Mouse (Mus musculus) adrenal gland, adult 2 months (tissue): ENCODE data around the gene Flot1. TPM values are rescaled to one million over a fixed set of nuclear protein-coding genes. Genes with fewer than 3 reads are reported as not detected.
A peak's percentile ranks its signal among the peaks of the same experiment; 100 is the strongest.
"Not testable (repeated sequence)": the region's sequence is repeated elsewhere in the genome, so short reads cannot be mapped to it uniquely, and the experiment has no call there.

ENCODE experiments used
- DNase-seq: peaks from one replicate; pipeline ENCODE4 v3.0.0; 2021
- polyA plus RNA-seq: library from polyadenylated mRNA; depleted of rRNA; stranded (reverse); fragments of >200 nt; gene quantifications from 2 replicates; pipeline ENCODE4 v1.2.3, GENCODE M21; 2012
- total RNA-seq, 2 experiments: library from RNA; stranded (reverse); gene quantifications; 2 replicates each; pipeline ENCODE4 v1.2.3; 2021

The Flot1 gene
- total and polyA plus RNA-seq, 3 experiments = 59.0 to 74.4 (median 66.2) TPM

DNA sequence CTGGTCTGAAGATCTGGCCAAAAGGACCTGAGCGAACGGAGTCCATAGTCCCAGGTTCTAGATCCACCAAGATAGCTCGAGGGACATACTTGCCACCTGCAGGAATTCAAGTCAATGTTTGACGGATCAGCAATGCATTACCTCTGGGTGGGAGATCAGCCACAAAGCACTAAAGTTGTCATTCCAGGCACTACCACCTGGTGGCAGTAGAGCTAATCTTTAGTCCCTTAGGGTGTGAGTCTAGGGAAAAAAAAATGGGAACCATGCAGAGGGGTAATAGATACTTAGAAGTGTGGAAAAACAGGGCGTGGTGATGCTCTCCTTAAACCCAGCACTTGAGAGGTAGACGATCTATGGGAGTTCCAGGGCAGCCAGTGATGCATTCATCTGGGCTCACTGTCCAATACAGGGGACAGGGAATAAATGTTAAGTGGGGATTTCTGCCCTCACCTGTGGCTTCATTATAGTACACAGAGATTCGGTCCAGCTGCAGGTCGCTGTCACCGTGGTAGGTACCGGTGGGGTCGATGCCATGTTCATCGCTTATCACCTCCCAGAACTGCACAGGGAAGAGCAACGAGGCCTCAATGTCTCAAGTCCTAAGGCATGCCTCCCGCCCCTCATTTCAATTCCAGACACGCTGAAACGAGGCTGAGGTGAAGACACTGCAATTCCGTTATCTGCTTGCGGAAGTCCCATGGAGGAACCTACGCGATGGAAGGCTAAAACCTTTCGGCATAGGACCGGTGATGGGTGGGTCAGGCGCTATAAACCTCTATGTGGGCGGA is 13.3 kb downstream of the Flot1 start:
- DNase-seq = peak; percentile 81

DNA sequence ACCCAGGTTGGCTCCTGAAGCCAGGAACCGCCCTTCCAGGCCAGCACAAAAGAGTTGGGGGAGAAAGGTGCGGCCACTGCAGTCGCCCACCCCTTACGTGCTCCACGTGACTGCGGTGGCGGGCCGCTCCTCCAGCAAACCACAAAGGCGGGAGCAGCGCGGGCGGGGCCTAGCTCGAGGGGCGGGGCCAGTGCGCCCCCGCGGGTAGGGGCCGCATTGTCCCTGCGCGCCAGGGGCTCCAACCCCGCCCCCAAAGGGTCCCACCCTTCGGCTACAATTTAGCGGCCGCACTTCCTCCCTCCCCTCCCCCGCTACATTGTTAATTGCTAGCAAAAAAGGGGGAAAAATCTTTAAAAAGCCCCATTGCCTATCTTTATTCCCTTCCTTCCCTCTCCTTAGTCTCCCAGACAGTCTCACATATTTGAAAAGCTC is 14.0 kb downstream of the Flot1 start:
- DNase-seq = peak; percentile 90

DNA sequence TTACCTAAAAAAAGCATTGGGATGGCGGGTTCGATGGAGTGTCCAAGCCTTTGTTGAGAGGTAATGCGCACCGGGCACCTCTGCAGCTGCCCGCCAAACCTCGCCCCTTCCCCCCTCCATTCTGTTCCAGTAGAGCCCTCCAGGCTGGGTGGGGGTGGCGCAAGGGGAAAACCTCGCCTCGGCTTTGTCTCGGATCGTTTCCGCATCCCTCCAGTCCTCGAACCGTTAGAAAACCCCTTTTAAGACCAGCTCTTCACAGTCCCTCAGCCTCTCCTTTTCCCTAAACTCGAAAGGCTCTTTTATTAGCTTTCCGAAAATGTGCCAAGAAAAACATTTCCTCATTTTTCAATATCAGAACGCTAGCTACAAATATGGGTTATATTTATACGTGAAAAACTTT is 14.5 kb downstream of the Flot1 start:
- peak; percentile 64 for DNase-seq

DNA sequence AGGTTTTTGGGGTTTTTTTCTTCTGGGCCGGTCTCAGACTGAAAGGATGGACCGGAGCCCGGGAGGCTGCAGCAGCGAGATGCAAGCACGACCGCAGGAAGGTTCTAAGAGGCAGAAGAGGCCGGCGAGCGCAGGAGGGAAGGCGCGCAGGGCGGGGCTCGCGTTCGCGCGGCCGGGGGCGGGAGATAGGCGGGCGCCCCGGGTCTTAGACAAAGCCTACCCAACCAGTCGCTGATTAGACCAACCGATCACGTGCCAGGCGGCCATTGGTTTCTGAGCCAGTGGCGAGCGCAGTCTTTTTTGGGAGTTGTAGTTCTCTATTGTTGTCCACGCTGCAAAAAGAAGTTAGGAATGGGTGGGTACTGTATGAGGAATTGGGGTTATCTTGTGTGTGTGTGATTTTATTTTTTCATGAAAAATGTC is 15.1 kb downstream of the Flot1 start, which contains the start of gene Tubb5:
Gene Tubb5 (minus strand): TSS at position 185 of the 423 bp plus-strand sequence.
- peak; percentile 97 for DNase-seq

DNA sequence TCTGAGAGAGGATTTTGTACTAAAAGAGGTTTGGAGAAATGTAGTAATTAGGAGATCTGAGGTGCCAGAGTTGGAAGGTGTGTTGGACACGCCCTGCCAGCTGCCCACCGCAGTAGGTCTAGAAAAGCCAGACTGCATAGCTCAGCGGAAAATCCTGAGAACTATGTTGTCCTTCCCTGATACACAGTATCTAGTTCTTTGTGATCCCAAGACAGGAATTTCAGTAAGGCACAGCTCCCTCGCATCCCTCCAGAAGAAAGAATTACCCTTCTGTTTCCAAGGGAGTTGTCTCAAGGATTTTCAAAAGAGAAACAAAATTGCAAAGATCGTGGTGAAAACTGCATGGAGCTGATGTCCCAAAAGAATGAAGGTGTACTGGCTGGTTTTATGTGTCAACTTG is 15.5 kb downstream of the Flot1 start:
- DNase-seq = no peak

DNA sequence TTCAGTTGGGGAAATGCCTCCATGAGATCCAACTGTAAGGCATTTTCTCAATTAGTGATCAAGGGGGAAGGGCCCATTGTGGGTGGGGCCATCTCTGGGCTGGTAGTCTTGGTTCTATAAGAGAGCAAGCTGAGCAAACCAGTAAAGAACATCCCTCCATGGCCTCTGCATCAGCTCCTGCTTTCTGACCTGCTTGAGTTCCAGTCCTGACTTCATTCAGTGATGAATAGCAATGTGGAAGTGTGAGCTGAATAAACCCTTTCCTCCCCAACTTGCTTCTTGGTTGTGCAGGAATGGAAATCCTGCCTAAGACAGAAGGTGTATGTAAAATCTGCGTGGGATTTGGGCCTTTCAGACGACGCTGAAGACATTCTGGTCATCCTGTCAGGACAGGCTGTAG is 16.0 kb downstream of the Flot1 start:
- not testable (repeated sequence) for DNase-seq

DNA sequence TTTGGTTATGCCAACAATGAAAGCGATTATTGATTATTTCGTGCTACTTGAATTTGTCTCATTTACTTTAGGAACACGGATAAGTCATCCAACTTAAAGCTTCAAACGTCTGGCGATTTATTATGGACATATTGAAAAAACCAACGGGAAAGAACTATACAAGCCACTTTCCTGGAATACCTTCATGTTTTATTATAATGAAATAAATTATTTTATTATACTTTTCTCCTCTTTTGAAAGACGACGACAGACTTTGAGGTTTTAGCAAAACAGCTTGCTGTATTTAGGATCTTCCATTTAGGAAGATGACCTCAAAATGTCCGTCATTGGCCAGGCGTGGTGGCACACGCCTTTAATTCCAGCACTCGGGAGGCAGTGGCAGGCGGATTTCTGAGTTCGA is 17.5 kb downstream of the Flot1 start:
- no peak for DNase-seq

DNA sequence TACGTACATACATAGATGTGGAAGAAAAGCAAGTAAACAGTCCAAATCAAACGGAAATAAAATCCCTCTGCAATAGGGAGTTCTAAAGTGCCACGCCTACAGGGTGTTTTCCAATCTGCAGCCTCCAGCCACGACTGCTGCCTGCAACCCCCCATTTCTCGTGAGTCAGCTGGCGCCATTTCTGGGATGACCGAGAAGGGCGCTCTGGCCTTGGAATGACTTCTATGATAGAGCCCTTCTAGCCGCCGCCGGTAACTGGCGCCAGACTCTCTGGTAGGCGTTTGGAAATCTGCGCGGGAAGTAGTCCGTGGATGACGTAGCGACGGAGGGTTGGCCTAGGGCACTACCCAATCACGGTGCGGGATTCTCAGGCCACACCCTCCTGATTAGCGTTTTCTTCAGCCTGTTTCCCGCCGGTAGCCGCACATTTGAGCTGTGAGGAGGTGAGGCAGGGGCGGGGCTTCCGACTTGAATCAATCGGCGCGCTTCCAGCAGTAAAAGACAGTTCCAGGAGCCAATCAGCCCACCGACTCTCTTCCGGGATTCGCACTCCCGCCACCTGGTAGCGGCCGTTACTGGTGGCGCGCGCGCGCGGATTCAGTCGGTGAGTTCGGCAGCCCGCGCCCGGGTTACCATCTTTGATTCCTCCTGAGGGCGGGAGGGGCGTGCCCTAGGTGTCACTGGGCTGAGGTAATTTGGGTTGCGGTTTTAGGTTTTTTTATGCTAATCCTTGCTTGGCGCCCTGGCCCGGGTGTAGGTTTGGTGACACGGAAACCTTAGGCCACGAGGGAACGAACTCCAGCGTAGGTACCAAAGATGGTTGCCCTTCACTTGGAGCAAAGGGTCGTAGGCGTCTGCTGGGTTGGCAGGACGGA is 18.3 kb downstream of the Flot1 start, which contains the start of gene Mdc1:
Gene Mdc1 (plus strand): TSS at position 440 of the 875 bp plus-strand sequence.
- DNase-seq = peak; percentile 99

DNA sequence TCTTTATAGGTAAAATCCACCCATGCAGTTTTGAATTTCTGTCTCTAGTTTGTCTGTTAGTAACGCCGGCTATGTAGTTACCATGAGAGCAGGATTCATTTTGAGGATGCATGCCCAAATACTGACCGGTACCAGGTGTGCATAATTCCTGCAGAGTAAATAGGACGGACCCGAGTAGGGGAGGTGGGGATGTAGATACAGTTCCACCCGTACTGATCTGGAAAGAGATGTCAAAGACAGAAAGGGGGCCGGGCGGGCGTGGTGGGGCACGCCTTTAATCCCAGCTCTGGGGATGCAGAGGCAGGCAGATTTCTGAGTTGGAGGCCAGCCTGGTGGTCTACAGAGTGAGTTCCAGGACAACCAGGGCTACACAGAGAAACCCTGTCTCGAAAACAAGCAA is 19.0 kb downstream of the Flot1 start:
- DNase-seq = no peak

DNA sequence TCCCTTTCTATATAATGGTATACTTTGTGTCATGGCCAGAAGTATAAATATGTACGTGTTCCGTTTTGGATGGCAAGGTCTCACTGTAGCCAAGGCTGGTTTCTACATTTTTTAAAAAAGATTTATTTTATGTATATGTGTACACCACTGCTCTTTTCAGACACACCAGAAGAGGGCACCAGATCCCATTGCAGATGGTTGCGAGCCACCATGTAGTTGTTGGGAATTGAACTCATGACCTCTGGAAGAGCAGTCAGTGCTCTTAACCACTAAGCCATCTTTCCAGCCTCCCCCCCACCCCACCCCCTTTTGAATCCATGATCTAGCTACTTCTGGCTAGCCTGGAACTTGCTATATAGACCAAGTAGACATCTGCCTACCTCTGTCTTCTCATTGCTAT is 20.5 kb downstream of the Flot1 start:
- DNase-seq = no peak

DNA sequence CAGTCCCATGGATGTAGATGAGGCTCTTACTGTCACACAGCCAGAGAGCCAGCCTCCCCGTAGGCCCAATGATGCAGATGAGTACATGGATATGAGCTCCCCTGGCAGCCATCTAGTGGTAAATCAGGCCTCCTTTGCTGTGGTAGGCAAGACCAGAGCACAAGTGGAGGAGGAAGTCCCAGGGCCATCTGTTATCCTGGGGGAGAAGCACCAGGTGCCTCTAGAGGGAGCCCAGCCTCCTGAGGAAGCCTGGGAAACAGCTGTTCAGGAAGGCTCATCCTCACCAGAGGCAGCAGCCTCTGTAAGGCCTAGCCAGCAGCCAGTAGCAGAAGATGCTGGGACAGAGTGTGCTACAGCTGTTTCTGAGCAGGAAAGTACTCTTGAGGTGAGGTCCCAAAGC is 25.1 kb downstream of the Flot1 start:
- no peak for DNase-seq

DNA sequence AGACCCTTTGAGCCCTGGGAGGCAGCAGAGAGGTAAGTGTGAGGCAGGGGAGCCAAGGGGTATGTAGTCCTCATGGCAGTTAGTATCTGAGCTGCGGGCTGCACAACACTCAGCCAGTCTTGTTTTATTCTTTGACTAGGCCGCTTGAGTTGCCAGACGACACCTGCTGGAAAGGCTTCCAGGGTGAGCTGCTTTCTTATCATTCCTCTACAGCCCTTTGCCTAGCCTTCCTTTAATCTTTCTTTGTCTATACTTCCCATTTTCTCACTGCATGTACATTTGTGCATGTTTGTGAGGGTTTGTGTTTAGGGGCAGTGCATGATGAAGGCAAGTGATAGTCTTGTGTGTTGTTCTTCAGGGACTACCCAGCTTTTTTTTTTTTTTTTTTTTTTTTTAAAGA is 27.9 kb downstream of the Flot1 start:
- DNase-seq = no peak

DNA sequence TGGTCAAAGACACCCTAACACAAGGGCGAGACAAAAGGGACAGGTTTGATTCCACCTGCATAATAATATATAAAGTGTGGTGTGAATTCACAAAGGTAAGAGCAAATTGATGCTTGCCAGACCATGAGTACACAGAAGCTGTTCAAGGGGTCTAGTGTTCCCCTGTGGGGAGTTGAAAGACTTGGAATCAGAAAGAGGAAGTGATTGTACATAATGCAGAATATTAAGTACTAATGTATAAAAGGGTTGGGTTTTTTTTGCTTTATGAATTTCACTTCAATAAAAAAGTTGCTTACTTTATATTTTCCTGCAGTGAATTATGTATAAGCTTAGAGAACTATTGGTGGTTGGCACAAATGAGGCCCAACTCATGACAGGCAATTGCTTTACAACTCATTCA is 36.3 kb downstream of the Flot1 start:
- DNase-seq = no peak

DNA sequence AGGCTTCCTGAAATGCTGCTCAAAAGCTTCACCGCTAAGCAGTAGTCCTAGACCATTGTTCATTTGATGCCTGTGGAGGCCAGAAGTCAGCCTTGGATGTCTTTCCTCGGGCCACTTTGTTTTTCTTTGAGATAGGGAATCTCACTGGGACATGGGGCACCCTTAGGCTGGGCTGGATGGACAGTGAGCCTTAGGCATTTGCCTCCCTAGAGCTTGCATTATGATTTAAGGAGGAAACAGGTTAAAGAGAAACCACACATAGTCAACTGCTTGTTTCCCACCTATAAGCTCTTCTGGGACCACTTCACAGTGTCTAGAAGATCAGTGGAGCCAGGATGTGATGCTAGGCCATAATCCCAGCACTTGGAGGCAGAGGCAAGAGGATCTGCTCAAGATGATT is 36.8 kb downstream of the Flot1 start:
- no peak for DNase-seq

DNA sequence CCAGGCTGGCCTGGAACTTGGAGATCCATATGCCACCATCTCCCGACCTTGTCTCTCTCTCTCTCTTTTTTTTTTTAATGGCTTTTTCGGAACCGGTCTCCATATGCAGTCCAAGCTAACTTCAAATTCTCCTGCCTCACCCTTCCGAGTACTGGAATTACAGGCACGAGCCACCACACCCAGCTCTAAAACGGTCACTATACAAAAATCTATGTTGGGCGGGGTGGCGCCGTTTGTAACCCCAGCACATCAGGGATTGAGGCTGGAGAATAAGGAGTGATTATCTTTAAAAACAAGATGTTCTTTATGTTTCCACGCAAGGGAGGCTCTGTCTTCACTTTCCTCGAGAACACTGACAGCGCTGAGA is 37.8 kb downstream of the Flot1 start:
- DNase-seq = no peak

DNA sequence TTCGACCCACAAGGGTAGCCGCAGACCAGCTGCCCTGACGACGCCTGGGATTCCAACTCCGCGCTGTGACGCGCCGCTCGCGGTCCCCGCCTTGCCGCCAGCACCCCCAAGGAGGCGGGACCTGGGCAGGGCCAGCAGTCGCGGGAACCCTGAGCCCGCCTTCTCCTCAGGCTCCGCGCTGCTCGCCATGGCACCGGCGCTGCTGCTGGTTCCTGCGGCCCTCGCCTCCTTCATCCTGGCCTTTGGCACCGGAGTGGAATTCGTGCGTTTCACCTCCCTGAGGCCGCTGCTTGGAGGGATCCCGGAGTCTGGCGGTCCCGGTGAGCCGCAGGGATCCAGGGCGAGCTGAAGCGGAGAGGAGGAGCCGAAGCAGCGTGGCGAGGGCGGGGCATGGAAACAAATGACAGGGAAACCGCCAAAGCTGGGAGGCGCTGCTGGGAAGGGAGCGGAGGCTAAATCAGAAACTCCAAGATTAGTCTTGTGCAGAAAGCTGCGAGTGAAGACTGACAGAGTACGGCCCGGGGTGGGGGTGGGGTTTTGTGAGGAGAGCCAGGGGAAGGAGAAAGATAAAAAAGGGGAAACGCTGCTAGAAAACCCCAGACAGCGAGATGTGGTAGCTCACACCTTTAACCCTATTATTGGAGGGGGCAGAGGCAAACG is 38.3 kb downstream of the Flot1 start, which contains the start of gene Nrm:
Gene Nrm (plus strand): TSS at position 121 of the 660 bp plus-strand sequence.
- DNase-seq = peak; percentile 95

DNA sequence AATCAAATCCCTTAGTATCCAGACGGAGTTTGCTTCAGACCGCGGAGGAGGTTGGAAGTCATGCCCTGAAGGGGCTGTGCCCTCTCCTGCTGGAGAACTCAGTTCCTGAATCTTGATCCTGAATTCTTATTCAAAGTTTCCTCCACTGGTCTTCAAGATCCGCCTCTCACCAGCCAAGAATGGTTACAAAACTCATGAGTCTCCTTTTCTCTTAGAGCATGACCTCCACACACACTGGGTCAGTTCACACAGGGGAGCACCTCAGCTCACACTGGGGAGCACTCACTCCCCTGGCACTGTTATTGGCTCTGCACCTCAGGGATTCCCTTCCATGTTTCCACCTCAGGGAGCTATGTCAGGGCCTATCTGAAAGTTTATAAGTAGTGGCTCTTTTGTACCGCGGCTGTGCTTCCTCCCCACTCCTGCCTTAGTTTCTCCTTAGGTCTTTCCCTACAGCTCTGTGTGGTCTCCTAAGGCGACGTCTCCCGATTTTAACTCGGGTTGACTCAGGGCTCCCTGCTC is 41.9 kb downstream of the Flot1 start:
- DNase-seq = no peak

DNA sequence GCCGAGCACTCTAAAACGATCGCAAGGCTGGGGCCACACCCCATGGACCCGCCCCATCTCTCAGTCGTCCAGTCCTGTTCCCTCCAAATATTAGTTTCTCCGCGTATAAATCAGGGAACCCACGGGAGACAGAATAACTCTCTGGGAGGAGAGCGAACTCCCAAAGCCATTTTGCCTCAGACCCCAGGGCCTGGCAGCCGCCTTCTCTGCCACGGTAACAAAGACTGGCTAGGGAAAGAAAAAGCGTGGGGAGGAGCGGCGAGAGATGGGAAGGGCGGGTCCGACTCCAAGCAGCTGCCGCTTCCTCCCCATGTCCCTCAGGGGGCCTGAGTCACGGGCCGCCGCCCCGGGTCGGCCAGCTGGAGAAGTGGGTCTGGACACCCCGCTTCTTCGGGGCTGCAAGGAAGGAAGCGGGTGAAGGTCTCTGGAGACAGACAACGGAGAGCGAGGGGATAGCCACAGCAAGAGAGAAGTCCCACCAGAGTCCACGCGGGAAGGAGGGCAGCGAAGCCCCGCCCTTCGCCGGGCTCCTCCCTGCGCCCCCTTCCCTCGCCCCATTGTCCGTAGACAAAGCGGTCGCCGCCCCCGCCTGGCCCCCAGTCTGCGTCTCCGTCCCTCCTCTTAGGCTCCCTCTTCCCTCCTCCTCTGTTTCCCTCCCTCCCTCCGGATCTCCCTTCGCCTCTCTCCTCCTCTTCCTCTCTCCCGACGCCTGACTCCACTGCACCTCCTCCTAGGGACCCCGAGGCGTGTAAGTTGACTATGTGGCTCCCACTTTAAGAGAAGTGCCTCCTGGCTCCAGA is 42.7 kb downstream of the Flot1 start, which contains the start of gene Ppp1r18:
Gene Ppp1r18 (plus strand): TSS at position 113 of the 800 bp plus-strand sequence.
- peak; percentile 85 for DNase-seq

DNA sequence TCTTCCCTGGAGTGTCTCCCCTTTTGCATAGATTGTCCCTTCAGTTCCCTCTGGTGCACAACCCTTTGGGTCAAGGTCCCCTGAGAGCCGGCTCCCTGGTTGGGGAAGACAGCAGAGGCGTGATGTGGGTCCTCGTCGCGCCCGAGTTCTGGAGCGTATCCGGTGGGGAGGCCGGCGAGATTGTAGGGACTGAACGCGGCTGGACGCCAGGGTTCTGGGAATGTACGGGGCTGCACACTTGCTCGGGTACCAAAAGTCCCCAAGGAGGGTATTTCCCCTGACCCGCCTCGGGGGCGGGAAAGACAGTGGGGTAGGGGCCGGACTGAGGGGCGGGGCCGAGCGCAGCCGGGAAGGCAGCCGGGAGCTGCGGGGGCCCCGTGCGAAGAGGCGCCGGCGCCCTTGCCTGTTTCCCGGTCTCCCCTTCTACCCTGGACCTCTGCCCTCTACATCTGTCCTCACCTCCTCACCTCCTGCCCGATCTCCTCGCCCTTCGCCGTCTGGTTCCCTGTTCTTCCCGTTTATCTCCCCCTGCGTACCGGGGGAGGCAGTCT is 43.3 kb downstream of the Flot1 start:
- peak; percentile 87 for DNase-seq
